Mouse (Mus musculus) erythroblast, embryonic 14.5 days (primary cell): ENCODE measurements around the gene Serpina3a. TPM values are rescaled to one million over a fixed set of nuclear protein-coding genes. Genes with fewer than 3 reads are reported as not detected.

Experiments used
- H3K27me3 ChIP-seq: 2 replicates; pipeline ENCODE4 v1.6.1; 2012; ENCODE audit warnings: inconsistent platforms; ENCODE audit not compliant: control insufficient read depth
- H3K36me3 ChIP-seq: 2 replicates; pipeline ENCODE4 v1.6.1; 2012; ENCODE audit warnings: mild to moderate bottlenecking, inconsistent platforms; ENCODE audit not compliant: control insufficient read depth
- H3K4me1 ChIP-seq: 2 replicates; pipeline ENCODE4 v1.6.1; 2012; ENCODE audit warnings: inconsistent platforms; ENCODE audit not compliant: control insufficient read depth
- H3K4me3 ChIP-seq: replicated peaks from 2 replicates; pipeline ENCODE3; 2012; ENCODE audit warnings: moderate library complexity, mild to moderate bottlenecking, inconsistent platforms
- H3K9me3 ChIP-seq: 2 replicates; pipeline ENCODE4 v1.6.1; 2012; ENCODE audit warnings: low read length, inconsistent platforms, mixed read lengths; ENCODE audit not compliant: control insufficient read depth
- GATA1 ChIP-seq: IDR thresholded peaks from 2 replicates; pipeline ENCODE4 v1.6.1; 2012; ENCODE audit warnings: low read length, inconsistent platforms, mixed read lengths
- TAL1 ChIP-seq: IDR thresholded peaks from 3 replicates; pipeline ENCODE4 v1.6.1; 2012; ENCODE audit warnings: low read length, inconsistent platforms, mixed read lengths
- polyA plus RNA-seq: library from polyadenylated mRNA; stranded (reverse); fragments of >175 nt; gene quantifications from 2 replicates; pipeline ENCODE4 v1.2.3, GENCODE M21; 2012

The Serpina3a gene
- polyA plus RNA-seq, 1 experiment, result not detected

GRCm38 (mm10) chr12:104100768-104101167 is 11.8 kb upstream of the Serpina3a start, which contains the start of gene Serpina5:
Gene Serpina5, plus strand, starts transcription at chr12:104101113.
- no peaks in the 10 kb centered on the region; the same call in 1 of the 2 replicates for H3K9me3 ChIP-seq
- no peak for TF ChIP-seq TAL1
- TF ChIP-seq GATA1, result no peak

GRCm38 (mm10) chr12:104105847-104106246 is 6.7 kb upstream of the Serpina3a start:
- Histone ChIP-seq H3K9me3 (no peaks in the 10 kb centered on the region; the same call in 1 of the 2 replicates), H3K27me3 (no peaks in the 10 kb centered on the region), H3K36me3 (no peaks in the 10 kb centered on the region), H3K4me3 (no peak overlapping the region), H3K4me1 (no peaks in the 10 kb centered on the region)
- TF ChIP-seq GATA1, result no peak
- no peak for TF ChIP-seq TAL1

More at GRCm38 (mm10) chr12:104100768-104101167, 11.8 kb upstream of the Serpina3a start, which contains the start of gene Serpina5:
- H3K4me1 ChIP-seq, result no peaks in the 10 kb centered on the region
- no peaks in the 10 kb centered on the region for H3K27me3 ChIP-seq
- no peak within 1 kb of the TSS for H3K4me3 ChIP-seq
- H3K36me3 ChIP-seq, result no peaks in the 10 kb centered on the region

GRCm38 (mm10) chr12:104106919-104107318 is 5.6 kb upstream of the Serpina3a start:
- no peaks in the 10 kb centered on the region for H3K27me3 ChIP-seq

DNA sequence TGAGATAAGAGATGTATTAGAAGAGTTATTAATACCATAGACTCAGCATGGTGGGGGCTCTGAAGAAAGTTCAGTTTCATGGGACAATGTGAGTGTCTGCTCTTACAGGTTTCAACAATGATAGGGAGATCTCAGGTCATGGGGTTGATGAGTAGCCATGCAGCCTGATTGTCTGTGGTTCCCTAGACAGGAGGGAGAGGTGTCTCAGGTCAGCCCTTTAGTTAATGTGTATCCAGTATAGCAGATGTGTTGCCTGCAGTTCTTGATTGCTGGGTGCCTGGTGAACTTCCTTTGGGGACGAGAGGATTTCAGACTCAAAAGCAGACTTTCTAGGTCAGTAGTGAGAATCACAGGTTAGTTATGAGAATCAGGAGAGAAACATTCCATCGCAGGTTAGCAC is 4.0 kb upstream of the Serpina3a start:
- Histone ChIP-seq H3K36me3 (no peaks in the 10 kb centered on the region), H3K27me3 (no peaks in the 10 kb centered on the region), H3K4me1 (no peaks in the 10 kb centered on the region), H3K4me3 (no peak overlapping the region), H3K9me3 (no peaks in the 10 kb centered on the region)
- TF ChIP-seq GATA1 (no peak), TAL1 (no peak)

More at GRCm38 (mm10) chr12:104106919-104107318, 5.6 kb upstream of the Serpina3a start:
- TF ChIP-seq TAL1 (no peak), GATA1 (no peak)
- Histone ChIP-seq H3K36me3 (no peaks in the 10 kb centered on the region), H3K9me3 (no peaks in the 10 kb centered on the region; the same call in 1 of the 2 replicates), H3K4me1 (no peaks in the 10 kb centered on the region), H3K4me3 (no peak overlapping the region)

DNA sequence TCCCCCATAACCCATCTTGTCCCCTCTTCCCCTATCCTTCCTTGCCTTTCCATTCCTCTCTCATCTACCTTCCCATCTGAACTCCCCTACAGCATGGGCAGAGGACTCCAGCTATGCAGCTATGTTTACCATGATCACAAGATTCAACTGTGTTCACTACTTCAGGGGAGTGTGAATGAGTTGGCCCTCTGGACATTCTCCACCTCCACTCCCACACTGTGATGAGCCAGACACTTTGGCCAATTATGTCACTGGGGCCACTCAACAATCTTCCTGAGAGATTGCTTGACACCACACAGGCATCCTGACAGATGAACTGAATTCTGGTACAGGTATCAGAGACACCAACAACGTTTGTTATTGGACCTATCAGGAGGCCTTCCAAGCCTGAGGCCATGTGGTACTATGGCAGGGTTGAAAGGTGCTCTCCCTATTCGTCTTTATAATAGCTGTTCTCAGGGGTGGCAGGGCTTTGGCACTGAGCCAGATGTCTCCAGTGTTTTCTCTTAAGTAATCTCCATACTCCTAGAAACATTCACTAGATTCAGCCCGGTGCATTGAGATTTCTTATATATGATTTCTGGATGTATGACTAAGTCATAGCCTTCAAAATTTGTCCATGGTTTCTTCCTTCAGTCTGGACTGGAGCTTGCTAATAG is 2.5 kb downstream of the Serpina3a start:
- Histone ChIP-seq H3K27me3 (no peaks in the 10 kb centered on the region), H3K36me3 (no peaks in the 10 kb centered on the region), H3K4me3 (no peak overlapping the region), H3K9me3 (no peaks in the 10 kb centered on the region), H3K4me1 (no peaks in the 10 kb centered on the region)
- TF ChIP-seq TAL1 (no peak), GATA1 (no peak)

DNA sequence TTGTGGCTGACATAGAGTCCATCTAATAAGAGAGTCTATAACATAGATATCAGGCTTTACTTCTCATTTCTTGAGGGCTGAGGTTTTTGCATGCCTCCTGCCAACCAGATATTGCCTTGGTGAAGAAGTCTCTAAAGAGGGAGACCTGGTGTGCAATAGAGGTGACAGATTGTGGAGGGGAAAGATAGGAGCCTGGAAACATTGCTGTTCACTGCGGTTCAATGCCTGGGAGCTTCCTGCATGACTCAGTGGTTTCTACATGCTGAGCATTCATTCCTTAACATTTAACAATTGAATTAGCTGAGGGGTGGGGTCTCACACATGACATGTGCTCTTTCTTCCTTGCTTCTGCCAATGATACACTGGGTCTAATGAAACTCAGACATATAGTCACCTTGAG is 10.6 kb downstream of the Serpina3a start:
- H3K27me3 ChIP-seq, result no peaks in the 10 kb centered on the region
- H3K4me1 ChIP-seq, result no peaks in the 10 kb centered on the region
- TF ChIP-seq TAL1 (no peak), GATA1 (no peak)
- no peaks in the 10 kb centered on the region for H3K36me3 ChIP-seq
- no peaks in the 10 kb centered on the region for H3K9me3 ChIP-seq
- no peak overlapping the region for H3K4me3 ChIP-seq

DNA sequence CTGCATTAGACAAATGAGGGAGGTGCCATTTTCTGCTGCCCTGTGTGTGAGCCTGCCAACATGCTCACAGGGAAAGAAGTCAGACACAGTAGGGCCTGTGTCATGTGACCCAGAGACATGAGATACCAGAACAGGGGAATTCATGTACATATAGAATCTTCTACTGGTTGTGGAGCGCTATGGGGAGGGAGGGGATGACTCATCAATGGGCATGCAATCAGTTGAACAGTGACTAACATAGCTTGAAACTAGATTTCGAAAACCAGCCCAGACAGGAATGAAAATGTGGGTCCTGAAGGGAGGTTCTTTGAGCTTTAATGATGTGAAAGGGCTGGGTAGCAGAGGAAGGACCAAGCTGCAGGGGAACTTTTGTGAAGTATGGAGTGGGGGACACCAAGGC is 11.5 kb downstream of the Serpina3a start:
- H3K36me3 ChIP-seq, result no peaks in the 10 kb centered on the region
- H3K27me3 ChIP-seq, result no peaks in the 10 kb centered on the region
- no peak overlapping the region for H3K4me3 ChIP-seq
- no peaks in the 10 kb centered on the region for H3K4me1 ChIP-seq
- no peak for TF ChIP-seq TAL1
- no peak for TF ChIP-seq GATA1
- H3K9me3 ChIP-seq, result no peaks in the 10 kb centered on the region

GRCm38 (mm10) chr12:104125021-104125560 is 12.6 kb downstream of the Serpina3a start:
- Histone ChIP-seq H3K4me3 (no peak overlapping the region), H3K36me3 (no peaks in the 10 kb centered on the region), H3K4me1 (no peaks in the 10 kb centered on the region), H3K27me3 (no peaks in the 10 kb centered on the region), H3K9me3 (no peaks in the 10 kb centered on the region)
- no peak for TF ChIP-seq GATA1
- TF ChIP-seq TAL1, result no peak

- H3K4me1 ChIP-seq, result no peaks in the 10 kb centered on the region
- H3K9me3 ChIP-seq, result no peaks in the 10 kb centered on the region
- H3K36me3 ChIP-seq, result no peaks in the 10 kb centered on the region
- H3K27me3 ChIP-seq, result no peaks in the 10 kb centered on the region
- no peak within 1 kb of the TSS for H3K4me3 ChIP-seq
- TF ChIP-seq TAL1 (no peak), GATA1 (no peak)
Observed at GRCm38 (mm10) chr12:104127696-104128095, 15.2 kb downstream of the Serpina3a start, which contains the start of gene Serpina3b. Gene Serpina3b, plus strand, starts transcription at chr12:104127996.

GRCm38 (mm10) chr12:104131041-104131440 is 18.5 kb downstream of the Serpina3a start:
- no peaks in the 10 kb centered on the region for H3K9me3 ChIP-seq
- TF ChIP-seq GATA1, result no peak
- TF ChIP-seq TAL1, result no peak
- H3K36me3 ChIP-seq, result no peaks in the 10 kb centered on the region
- no peak overlapping the region for H3K4me3 ChIP-seq
- H3K4me1 ChIP-seq, result no peaks in the 10 kb centered on the region
- H3K27me3 ChIP-seq, result no peaks in the 10 kb centered on the region
